Mouse (Mus musculus) layer of hippocampus, adult 8-10 months (tissue): ENCODE results near the gene Ndufv1. TPM values are rescaled to one million over a fixed set of nuclear protein-coding genes. Genes with fewer than 3 reads are reported as not detected.

Experiments used
- DNase-seq, 2 experiments: peaks; one replicate each; pipeline ENCODE4 v3.0.0; 2022; ENCODE audit warnings: low spot score in 2 of 2
- total RNA-seq, 4 experiments: library from RNA; stranded (reverse); gene quantifications; 2 replicates each; pipeline ENCODE4 v1.2.4; 2022

The Ndufv1 gene
- total RNA-seq, 4 experiments from 2014 or later = 246 to 277 (median 263) TPM

DNA sequence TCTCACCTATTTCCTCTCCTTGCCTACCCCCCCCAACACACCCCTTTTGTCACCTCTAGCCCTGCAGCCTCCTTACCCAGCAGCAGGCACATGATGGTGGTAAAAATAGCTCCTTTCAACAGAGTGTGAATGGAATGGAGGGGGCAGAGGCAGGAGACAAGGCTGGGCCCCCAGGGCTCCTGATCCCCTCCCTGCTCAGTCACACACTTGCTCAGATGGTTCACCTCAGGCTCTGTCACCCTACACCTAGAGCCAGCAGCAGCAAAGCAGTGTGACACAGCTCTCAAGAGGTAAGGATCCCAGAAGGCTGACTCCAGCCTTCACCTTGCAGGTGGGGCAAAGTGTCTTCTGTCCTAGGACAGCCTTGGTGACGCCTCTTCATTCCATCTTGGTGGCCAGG, 9.5 kb downstream of the Ndufv1 start, which contains the start of gene Doc2g:
Gene Doc2g, plus strand, starts transcription at position 202 of the 400 bp plus-strand sequence.
- DNase-seq = no peak

DNA sequence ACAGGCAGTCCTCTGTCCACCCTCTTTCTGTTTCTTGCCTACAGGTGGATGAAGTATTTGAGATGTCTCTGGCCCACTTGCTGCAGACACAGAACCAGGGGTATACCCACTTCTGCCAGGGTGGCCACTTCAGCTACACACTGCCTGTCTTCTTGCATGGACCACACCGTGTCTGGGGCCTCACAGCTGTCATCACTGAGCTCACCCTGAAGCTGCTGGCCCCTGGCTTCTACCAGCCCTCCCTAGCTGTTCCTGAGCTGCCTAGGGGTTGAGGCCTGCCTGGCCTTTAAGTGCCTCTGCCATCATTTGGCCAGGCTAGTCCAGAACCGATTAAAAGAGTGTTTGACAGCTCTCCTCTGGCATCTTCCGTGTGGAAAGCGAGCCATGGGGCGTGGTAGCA, 10.9 kb downstream of the Ndufv1 start:
- no peak for DNase-seq

DNA sequence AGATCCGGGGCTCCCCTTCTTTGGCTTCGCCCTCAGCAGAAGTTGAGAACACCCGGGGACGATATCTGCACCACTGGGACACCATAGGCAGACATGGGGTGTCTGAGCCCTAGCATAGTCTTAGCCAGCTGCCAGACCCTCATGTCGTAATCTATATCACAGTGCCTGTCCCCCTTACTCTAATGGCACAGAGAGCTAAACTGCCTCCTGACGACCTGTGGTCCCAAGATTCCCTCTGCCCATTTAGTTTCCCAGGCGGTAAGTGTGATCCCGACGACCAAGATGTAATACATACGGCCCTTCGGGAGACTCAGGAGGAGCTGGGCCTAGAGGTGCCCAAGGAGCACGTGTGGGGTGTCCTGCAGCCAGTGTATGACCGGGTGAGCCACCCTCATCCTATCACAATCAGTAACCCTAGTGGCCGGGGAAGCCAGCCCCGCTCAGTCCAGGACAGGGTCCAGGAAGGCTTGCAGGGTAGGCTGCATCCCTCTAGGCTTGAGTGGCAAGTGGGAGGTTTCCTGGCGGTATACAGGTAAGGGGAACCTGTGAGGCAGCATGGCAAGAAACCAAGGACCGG, 11.6 kb downstream of the Ndufv1 start:
- no peak for DNase-seq

DNA sequence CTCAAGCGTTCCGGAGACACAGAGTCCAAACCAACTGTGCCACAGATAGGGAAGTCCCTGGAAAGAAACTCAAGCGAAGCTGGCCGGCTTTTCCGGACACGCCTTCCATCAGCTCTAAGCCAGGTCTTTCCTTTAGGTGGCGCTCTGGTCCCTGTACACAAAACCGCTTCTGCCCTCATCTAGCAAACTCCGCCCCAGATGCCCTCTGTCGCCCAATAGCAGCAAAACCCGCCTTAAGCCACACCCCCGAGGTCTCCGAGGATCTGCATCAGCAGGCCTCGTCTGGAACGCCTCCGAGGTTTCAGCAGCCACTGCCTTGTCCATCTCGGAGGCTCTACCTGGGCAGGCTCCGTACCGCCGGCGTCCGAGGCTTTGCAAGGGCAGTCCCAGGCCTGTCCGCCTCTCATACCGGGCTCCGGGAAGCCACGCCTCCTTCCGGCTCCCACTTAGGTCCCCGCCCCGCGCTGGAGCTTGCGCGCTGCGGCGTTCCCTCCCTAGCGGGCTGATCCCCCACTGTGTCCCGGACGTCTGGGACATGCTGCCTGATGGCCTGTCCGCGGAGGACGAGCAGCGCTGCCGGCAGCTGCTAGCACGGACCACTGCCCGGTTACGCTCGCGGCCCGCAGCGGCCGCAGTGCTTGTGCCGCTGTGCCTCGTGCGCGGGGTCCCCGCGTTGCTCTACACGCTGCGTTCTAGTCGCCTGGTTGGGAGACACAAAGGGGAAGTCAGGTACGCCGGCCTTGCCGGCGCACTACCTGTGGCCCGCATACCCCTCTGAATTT, 12.3 kb downstream of the Ndufv1 start, which contains the start of the genes Nudt8 and Gm49405:
Gene Nudt8, plus strand, starts transcription at position 462 of the 782 bp plus-strand sequence.
Gene Gm49405, plus strand, starts transcription at position 508 of the 782 bp plus-strand sequence.
- DNase-seq = peak; percentile 95 to 97

DNA sequence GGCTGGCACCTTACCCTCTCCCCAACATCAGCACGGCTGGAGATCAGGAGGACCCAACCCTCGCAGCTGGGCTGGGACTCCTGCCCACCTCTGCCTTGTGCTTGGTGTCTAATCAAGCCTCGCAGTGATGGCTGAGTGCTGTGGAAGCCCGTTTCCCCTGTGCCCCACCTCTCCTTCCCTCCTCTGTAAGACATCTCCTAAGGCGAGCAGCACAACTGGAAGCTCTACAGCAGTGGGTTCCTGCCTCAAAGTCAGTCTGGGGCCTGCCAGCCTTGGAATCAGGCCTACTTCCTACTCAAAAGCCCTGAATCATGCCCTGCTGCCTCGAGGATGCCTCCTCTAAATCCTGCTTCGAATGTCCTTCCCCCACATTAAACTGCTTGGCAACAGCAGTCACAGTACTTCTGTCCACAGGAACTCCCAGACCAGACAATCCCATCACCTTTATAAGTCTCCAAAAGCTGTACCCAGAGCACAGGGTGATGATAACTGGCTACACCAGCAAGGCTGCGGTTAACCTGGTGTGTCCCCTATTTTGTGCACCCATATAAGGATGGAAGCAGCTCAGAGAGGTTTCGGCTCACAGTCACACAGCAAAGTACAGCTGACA, 13.4 kb downstream of the Ndufv1 start:
- DNase-seq = no peak

DNA sequence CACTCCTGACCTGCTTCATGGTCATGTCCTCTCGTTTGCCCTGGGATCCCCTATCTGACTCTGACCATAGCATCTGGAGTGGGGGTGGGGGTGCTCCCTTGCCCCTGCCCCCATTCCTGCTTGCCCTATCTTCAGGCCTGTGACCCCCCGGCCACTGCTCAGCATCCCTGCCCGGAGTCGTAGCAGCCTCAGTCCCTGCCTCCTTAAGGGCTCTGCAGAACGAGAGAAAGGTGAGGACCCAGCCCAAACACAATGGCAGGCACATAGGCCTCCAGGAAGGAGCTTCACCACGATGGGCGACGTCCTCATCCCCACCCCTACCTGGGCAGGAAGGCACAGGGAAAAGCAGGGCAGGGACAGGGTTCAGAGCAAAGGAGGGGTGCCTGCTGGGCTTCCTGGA, 14.3 kb downstream of the Ndufv1 start:
- no peak for DNase-seq

DNA sequence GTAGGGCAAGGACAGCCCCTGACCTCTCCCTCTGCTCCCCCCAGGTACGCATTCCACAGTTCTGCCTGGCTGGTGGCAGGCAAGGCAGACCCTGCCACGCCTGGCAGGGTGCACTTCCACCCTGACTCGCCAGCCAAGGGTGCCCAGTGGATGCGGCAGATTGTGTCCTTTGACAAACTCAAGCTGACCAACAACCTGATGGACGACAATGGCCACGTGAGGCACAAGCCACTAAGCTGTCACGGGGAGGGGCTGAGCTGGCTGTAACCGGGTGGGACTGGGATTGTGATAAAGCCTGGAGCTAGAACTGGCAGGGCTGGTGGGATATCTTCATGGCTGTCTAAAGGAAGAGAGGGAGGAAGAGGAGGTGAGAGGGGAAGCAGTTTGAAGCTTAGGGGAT, 15.4 kb downstream of the Ndufv1 start:
- no peak for DNase-seq

DNA sequence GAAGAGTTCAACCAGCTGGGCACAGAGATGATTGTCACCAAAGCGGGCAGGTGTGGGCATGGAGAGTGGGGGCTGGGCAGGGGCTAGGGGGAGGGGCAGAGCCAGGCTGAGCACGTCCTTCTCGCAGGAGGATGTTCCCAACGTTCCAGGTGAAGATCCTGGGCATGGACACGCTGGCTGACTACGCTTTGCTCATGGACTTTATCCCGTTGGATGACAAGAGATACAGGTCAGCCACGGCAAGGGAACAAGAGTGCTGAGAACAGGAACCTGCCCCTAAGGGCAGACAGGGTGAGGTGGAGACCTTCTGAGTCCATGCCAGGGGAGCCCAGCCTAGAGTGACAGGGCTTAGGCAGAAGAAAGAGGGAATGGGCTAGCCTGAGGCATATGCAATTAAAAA, 15.9 kb downstream of the Ndufv1 start:
- DNase-seq = no peak

DNA sequence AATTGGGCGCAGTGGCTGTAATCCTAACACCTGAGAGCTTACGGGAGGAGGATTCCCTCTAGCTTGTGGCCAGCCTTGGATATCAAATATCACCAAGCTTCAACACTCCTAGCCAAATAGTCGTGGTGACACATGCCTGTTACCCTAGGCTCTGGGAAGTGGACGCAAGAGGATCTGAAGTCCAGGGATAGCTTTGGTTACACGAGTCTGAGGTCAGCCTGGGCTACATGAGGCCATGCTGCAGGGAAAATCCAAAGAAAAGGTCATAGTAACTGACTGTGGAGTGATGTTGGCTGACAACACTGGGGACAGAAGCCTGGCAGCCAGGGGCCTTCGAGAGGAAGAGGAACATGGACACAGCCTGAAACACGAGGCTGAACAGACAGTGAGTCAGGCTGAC, 16.5 kb downstream of the Ndufv1 start:
- DNase-seq = no peak

DNA sequence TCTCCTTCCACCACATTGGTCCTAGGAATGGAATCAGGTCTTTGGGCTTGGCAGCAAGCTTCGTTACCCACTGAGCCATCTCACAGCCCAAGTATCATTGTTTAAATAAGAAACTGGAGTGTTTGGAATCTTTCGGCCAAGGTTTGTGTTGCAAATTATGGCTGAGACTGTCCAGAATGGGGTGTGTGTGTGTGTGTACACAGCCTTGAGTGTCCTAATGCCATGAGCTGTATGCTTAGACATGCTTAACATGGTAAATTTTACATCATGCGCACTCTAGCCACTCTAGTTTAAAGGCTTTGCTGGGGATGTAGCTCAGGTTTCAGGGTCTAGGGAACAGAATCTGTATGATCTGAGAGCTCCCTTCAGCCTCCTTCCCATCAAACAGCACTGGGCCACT, 17.1 kb downstream of the Ndufv1 start:
- DNase-seq = no peak

DNA sequence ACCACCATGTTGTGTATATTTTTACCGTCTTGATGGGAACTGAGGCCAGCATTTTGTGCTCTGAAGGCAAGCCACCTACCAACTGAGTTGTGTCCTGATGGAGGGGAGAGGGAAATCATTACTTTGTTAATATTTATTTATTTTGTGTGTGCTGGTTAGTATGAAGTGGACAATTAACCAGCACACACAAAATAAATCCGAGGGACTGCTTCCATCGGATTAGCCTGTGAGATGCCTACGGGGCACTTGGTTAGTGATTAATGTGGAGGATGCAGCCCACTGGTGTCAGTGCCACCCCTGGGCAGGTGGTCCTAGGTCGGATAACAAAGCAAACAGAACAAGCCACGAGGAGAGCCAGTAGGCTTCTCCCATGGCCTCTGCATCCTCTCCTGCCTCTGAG, 17.7 kb downstream of the Ndufv1 start:
- DNase-seq = no peak

DNA sequence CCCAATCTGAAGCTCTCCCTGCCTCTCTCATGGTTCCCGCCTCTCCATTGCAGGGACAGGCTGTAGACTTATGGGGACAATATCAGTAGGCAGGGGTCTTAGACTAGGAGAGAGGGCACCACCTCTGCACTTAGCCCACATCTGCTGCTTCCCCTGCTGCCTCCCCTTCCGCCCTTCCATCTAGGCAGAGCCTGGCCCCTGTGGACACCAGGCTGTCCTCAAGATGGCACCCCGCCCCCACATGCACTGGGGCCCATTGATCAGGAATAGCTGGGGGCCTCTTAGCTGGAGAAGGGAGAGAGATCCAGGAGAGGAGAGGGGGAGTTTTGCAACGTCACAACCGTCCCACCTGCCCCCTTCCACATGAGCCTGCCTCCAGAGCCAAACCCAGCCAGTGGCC, 20.2 kb downstream of the Ndufv1 start, which contains the start of gene Tbx10:
Gene Tbx10, plus strand, starts transcription at position 337 of the 400 bp plus-strand sequence.
- DNase-seq = no peak

DNA sequence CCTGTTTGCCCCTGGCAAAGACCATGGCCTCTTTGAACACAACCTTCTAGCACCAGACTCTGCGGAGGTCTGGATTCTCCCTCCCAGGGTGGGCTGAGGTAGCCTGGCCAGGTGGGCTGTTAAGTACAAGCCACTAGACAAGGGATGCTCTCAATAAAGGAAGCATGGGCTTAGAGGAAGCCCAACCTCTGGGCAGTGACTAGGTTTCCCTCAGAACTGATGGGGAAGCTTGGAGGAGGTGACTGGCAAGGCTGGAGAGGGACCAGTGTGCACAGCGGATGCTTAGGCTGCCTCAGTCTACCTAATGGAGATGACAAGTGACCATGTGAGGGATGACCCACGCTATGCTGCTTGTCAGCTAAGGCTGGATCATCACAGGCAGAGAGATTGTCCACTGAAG, 20.6 kb downstream of the Ndufv1 start:
- DNase-seq = no peak

DNA sequence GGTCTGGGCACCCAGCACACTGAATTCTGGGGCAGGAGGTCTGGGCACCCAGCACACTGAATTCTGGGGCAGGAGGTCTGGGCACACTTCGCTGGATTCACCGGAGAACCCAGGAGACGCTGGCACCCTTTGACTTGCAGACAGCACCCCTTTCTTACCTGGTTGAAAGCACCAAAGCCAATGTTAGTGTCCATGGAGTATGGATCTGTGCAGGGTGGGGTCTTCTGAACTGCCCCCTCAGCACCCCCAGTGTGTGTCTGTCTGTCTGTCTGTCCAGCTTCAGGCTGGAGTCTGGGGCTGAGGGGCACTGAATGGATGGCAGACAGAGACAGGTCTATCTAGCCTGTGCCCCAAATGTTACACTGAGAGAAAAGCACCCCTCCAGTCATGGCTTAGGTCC, 21.0 kb downstream of the Ndufv1 start:
- DNase-seq = no peak

DNA sequence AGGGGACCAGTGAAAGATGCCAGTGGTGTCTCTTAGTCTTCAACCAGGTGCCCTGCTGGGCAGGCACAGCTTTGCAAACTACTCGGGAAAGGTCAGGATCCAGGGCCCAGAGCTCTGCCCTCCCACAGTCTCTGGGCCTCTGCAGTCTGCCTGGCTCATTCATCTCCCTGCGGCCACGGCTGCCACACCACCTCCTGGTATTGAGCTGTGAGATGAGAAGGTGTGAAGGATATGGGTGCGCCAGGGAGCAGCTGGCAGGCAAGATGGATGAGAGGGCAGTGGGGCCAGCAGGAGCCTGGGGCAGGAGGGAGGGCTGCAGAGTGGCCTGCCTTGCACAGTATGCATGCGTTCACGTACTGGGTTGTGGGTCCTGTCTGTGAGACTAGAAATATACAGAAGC, 21.8 kb downstream of the Ndufv1 start:
- DNase-seq = no peak

DNA sequence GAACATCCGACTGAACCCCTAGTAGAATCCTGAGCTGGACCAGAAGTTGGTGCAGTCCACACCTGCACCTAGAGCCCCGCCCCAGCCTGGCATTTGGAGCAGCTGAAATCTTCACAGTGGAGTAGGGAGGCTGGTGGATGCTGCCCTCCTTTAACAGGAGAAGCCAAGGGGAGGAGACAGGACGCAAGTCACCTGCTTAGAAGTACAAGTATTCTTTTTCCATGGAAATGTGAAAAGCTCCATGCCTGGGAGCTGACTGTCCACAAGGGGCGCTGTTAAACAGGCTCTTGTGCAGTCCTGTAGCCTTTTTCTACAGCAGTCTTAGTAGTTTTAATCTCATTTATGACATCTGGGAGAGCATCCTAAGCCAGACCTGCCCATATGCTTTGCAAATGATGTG, 23.9 kb downstream of the Ndufv1 start:
- DNase-seq = no peak

DNA sequence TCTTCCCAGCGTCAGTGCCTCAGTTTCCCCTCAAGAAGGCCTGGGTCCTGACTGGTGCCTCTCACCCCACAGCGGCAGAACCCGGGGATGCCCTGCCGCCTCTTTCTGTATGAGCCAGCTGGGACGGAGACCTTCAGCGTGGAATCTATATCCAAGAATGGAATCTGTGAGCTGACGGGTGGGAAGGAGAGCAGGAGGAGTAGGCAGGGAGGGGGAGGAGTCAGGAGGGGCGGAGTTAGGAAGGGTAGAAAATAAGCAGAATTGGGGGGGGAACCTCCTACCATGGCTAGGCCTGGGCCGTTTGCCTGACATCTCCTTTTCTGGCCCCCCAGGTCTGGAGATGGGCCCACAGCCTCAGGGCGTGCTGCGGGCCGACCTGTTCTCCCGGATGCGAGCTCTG, 24.5 kb downstream of the Ndufv1 start:
- DNase-seq = no peak

DNA sequence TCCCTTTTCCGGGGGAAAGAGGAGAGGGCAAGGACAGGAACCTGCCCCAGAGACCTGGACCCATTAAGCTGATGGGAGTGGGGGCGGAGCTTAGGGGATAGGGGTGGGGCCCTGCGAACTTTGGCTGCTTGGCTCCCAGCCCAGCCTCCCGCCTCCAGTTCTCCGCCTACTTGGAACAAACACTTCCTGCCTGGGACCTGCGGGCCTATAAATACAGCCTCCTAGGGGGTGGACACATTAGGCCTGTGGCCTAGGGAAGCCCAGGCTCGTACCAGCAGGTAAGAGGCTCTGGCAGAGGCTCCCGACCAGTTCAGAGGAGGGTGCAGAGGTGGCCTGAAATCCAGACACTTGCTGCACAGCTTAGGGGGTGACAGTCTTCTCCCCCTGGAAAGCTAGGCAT, 26.3 kb downstream of the Ndufv1 start, which contains the start of gene Acy3:
Gene Acy3, plus strand, starts transcription at position 237 of the 400 bp plus-strand sequence.
- peak in 1 of 2 experiments; percentile 47 for DNase-seq

DNA sequence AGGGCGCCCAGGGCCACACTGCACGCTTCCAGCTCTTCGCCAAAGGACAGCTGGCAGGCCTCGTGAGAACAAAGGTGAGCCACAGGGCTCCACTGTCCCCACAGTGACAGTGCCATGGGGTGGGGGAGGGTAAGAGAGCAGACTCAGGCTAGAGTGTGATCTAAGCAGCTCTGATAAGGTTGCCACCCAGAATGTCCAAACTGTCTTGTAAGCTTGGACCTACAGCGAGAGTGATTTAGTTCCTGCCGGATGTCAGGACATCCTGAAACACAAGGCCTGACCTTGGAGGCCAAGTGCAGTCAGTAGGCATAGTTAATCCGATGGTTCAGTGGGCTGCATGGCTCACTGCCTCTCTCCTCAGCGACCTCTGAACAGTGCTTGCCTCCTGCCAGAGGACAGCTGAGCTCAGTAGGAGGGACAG, 27.3 kb downstream of the Ndufv1 start:
- DNase-seq = no peak

DNA sequence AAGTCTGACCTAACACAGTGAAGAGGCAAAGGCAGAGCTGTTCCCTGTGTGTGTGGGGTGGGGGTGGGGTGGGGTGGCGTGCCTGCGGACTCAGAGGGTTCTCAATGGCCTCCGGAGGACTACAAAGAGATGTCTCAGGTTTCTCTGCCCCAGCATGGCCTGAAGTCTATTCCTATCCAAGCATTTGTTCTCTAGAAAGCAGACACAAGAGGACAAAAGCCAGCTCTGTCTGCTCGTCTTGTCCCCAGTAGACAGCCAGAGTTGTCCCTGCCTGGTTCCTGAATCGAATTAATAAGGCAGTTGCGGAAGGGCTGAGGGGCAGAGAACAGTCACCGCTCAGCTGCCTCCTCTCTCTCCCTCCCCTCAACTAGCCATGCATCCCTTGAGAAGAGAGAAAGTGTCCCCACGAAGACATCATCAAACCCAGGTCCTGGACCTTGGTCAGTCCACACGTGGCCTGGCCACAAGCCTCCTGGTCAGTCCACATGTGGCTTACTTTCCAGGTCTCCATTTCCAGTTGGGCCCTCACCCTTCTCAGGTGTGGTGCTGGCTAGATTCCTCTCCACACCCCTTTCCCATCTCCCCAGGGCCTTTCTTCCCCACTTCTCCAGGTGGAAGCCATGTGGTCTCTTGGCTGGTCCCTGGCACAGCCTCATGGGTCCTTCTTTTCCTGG, 28.9 kb downstream of the Ndufv1 start:
- DNase-seq = no peak

DNA sequence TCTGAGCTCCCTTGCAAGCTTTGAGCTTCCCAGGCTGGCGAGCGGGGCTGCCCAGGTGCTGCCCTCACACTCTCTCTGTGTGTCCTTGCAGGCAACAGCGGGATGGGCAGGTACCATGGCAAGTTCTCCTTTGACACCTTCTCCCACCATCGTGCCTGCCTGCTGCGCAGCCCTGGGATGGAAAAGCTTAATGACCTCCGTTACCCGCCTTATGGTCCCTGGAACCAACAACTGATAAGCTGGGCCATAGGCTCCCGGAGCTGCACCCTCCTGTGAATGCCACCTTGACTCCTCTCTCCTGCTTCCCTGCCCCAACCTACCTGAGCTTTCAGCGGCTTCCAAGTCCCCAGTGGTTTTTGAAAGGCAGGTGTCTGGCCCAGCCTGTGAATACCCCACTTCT, 31.7 kb downstream of the Ndufv1 start:
- no peak for DNase-seq

DNA sequence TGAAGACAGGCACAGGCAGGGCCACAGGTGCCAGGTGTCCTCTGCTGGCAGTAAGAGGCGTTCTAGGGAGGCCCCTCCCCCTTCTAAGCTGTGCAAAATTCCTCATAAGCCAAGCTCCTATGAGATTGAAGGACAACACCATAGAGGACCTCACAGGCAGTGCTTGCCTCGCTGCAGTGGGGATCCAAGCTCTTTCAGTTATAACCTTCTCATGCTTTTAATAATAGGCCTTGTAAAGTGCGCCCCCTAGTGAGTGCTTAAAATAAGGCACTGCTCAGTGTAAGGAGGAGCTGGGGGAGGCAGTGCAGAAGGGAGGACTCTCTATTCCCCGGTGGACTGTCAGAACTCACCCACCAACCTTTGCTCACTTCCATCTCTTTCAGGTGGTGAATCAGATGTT, 32.3 kb downstream of the Ndufv1 start:
- peak; percentile 66 to 79 for DNase-seq
